Mouse (Mus musculus): ENCODE measurements at regions not wholly inside any gene's neighbourhood (a gene's known extent, or its start where the extent isn't known, plus 50 kb on each side); places are given as distances from the start of the nearest gene placed in this dataset.

DNA sequence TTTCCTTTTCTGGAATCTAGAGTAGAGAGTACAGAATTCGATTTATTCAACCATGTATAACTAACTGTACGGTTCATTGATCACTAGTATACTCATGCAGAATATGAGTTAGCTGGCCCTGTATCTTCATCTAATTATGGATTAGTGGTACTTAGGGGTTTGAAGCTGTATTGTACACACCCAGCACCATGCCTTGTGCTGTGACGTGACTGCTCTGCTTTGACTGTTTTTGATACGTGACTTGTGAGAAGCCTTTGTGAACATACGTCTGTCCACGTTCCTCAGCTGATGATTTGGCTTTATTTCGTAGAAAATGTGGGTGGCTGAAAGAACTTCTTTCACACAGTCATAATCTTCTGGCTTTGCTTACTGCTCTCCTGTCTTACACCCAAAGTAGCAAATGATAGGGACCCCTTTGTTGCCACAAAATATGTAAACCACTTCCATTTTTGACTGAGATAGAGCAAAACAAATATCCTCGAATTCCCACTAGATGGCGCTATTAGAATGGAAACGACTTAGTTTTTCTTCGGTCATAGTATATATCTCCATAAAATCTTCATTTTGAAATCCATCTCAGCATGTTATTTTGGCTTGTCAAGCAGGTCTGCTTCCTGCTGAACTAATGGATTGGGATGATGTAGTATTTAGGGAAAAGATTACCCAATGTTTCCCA is 102.0 kb upstream of the Cwc22 start:
- DNase-seq: peak; percentile 25 to 72
- H3K4me1 ChIP-seq (ENCODE audit: control insufficient read depth, insufficient read depth, low read length): no peaks in the 10 kb centered on the region
- peak; percentile 46; the same call in 1 of the 2 replicates for TF ChIP-seq CTCF (IDR thresholded peaks at IDR 0.05; ENCODE audit: borderline replicate concordance, insufficient read depth, low read depth, low read length)
- TF ChIP-seq POLR2A (IDR thresholded peaks at IDR 0.05; ENCODE audit: borderline replicate concordance, insufficient read depth, low read length): no peak
- 21% methylated on average over 11 of the region's 11 CpGs for WGBS
- no peak overlapping the region; the same call in 1 of the 2 replicates for H3K27ac ChIP-seq (ENCODE audit: insufficient read depth, low read length)
- H3K27me3 ChIP-seq (ENCODE audit: control insufficient read depth, insufficient read depth, low read length): no peaks in the 10 kb centered on the region
- peak overlapping the region; percentile 61 for H3K4me3 ChIP-seq (replicated peaks; ENCODE audit: insufficient read depth, low read depth, low read length)

DNA sequence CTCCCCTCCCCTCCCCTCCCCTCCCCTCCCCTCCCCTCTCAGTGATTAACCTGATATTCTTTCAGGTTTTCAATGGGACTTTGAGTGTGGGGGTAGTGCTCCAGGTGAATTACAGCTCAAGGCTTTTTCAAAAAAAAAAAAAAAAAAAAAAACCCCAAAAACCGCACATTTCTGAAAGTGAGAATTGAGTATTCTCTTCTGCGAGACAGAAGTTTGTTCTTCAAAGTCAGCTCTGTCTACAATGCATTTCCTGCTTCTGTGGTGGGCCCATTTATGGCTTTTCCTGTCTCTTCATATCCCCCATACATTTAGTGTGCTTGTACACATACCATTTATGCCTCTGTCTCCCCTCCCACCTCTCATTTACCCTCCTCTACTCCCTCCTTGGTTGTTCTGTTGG is 81.1 kb upstream of the Cwc22 start:
- Histone ChIP-seq H3K4me1 (ENCODE audit: control insufficient read depth, insufficient read depth, low read length) (no peaks in the 10 kb centered on the region), H3K27ac (ENCODE audit: insufficient read depth, low read length) (no peak overlapping the region), H3K27me3 (ENCODE audit: control insufficient read depth, insufficient read depth, low read length) (no peaks in the 10 kb centered on the region), H3K4me3 (replicated peaks; ENCODE audit: insufficient read depth, low read depth, low read length) (no peak overlapping the region)
- TF ChIP-seq POLR2A (IDR thresholded peaks at IDR 0.05; ENCODE audit: borderline replicate concordance, insufficient read depth, low read length): no peak
- no peak for TF ChIP-seq CTCF (IDR thresholded peaks at IDR 0.05; ENCODE audit: borderline replicate concordance, insufficient read depth, low read depth, low read length)
- no peak for DNase-seq
- WGBS: 92% methylated on average over 2 of the region's 2 CpGs

DNA sequence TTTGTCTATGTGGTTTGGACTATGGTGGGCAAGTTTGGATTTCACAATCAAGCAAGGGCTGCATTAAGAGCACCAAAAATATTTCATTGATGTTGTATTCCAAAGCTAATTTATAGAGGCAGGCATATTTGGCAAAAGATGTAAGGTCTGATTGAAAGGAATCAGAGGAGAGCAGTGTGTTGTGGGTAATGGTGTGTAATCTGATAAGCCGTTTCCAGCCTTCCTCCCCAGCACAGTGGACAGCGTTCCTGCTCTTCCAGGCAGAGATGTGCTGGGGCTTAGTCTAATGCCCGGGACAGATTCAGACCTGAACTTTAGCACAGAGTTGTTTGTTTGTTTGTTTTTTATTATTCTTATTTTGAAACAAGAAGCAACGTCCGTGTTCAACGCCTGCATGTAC is 80.6 kb upstream of the Cwc22 start:
- 75% methylated on average over 6 of the region's 6 CpGs for WGBS

DNA sequence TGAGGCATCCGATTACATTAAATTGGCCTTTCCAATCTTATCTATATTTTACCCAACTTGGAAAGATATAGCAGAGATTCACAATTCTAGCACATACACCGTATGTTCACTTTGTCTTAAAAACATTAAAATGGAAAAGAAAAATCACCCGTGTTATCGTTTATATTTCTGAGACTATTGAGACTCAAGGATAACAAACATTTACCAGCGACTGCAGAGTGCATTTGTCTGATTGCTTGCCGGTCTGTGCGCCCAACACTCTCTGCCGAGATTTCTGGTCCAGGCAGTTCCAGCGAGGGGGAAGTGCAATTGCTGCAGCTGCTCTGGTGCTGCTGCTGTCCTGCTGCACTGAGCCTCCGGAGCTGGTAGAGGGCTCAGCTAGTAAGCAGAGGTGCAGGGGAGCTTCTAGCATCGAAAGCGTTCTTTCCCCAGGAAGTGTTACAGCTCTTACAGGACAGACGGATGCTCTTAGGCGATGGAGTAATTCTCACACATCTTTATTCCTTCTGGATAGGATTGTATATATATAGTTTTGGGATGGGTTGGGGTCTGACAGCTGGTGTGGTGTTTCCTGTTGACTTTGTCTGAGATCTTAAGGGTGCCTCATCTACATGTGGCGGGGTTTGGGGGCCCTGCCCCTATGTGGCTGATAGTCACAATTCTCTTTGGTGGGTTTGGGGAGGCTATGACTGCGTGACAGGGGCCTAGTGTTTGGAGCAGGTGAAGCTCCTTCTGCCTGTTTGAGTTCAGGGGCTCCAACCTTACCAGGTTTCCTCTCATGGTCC is 79.7 kb upstream of the Cwc22 start:
- 73% methylated on average over 16 of the region's 16 CpGs for WGBS
- H3K4me1 ChIP-seq (ENCODE audit: control insufficient read depth, insufficient read depth, low read length): no peaks in the 10 kb centered on the region
- no peak for DNase-seq
- H3K27me3 ChIP-seq (ENCODE audit: control insufficient read depth, insufficient read depth, low read length): no peaks in the 10 kb centered on the region
- no peak overlapping the region for H3K27ac ChIP-seq (ENCODE audit: insufficient read depth, low read length)
- TF ChIP-seq POLR2A (IDR thresholded peaks at IDR 0.05; ENCODE audit: borderline replicate concordance, insufficient read depth, low read length) (no peak), CTCF (IDR thresholded peaks at IDR 0.05; ENCODE audit: borderline replicate concordance, insufficient read depth, low read depth, low read length) (no peak)
- no peak overlapping the region for H3K4me3 ChIP-seq (replicated peaks; ENCODE audit: insufficient read depth, low read depth, low read length)

More for the DNA sequence above, 80.6 kb upstream of the Cwc22 start:
- Histone ChIP-seq H3K27me3 (ENCODE audit: control insufficient read depth, insufficient read depth, low read length) (no peaks in the 10 kb centered on the region), H3K4me3 (replicated peaks; ENCODE audit: insufficient read depth, low read depth, low read length) (no peak overlapping the region), H3K4me1 (ENCODE audit: control insufficient read depth, insufficient read depth, low read length) (no peaks in the 10 kb centered on the region), H3K27ac (ENCODE audit: insufficient read depth, low read length) (no peak overlapping the region)
- DNase-seq: no peak
- TF ChIP-seq CTCF (IDR thresholded peaks at IDR 0.05; ENCODE audit: borderline replicate concordance, insufficient read depth, low read depth, low read length) (no peak), POLR2A (IDR thresholded peaks at IDR 0.05; ENCODE audit: borderline replicate concordance, insufficient read depth, low read length) (no peak)

DNA sequence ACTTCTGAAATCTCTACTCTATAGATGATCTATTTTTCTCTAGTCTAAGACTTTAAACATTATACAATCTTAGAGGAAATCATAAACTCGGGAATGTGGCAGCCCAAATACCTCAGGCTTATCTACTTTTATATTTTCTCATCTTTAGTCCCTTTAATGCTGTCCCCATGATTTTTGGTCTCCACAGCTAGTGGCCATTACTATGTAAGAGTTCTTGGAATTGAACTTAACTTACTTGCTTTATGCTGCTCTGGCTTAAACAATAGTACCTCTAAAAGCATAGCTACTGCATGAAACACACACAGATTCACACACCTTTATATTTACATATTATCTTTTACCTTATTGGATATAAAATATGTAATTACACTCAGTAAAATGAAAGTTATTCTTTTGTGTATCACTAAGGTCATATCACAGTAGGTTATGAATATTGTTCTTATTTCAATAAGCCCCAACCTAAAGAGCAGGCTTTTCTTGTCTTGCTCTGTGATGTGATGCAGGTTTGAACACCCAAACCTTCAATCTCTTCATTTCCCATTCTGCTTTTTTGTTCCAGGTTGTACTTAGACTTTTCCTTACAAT is 78.9 kb upstream of the Cwc22 start:
- no peaks in the 10 kb centered on the region for H3K27me3 ChIP-seq (ENCODE audit: control insufficient read depth, insufficient read depth, low read length)
- no peak for TF ChIP-seq CTCF (IDR thresholded peaks at IDR 0.05; ENCODE audit: borderline replicate concordance, insufficient read depth, low read depth, low read length)
- no peak for TF ChIP-seq POLR2A (IDR thresholded peaks at IDR 0.05; ENCODE audit: borderline replicate concordance, insufficient read depth, low read length)
- no peak overlapping the region for H3K27ac ChIP-seq (ENCODE audit: insufficient read depth, low read length)
- 90% methylated on average over 1 of the region's 1 CpGs for WGBS
- no peak overlapping the region for H3K4me3 ChIP-seq (replicated peaks; ENCODE audit: insufficient read depth, low read depth, low read length)
- no peak for DNase-seq
- no peaks in the 10 kb centered on the region for H3K4me1 ChIP-seq (ENCODE audit: control insufficient read depth, insufficient read depth, low read length)

DNA sequence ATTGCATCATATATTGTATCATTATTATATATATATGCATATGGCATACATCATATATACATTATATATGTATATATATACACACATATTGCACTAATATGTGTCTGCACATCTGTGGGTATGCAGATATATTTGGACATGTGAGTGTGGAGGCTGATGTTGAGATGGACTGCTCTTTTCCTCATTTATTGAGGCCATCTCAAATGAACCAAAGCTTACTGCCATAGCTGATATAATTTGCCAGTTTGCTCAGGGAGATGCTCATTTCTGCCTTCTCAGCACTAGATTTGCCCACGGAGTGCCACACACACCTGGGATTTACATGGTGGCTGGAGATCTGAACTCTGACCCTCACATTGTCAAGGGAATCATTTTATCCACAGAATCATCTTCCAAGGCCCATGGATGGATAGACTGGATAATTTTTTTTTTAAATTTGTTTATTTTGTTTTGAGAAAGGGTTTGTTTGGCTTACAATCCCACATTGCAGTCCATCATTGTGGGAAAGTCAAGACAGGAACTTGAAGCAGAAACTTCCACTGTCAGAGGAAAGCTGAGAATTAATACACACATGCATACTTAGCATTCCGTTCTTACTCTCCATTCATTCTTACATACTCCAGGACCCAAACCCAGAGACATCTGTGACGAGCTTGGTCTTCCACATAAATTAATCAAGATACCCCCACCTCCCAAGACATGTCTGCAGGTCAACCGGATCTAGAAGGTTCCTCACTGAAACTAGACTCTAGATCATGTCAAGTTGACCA is 77.9 kb upstream of the Cwc22 start:
- H3K4me3 ChIP-seq (replicated peaks; ENCODE audit: insufficient read depth, low read depth, low read length): no peak overlapping the region
- no peaks in the 10 kb centered on the region for H3K27me3 ChIP-seq (ENCODE audit: control insufficient read depth, insufficient read depth, low read length)
- DNase-seq: no peak
- TF ChIP-seq CTCF (IDR thresholded peaks at IDR 0.05; ENCODE audit: borderline replicate concordance, insufficient read depth, low read depth, low read length): no peak
- no peak for TF ChIP-seq POLR2A (IDR thresholded peaks at IDR 0.05; ENCODE audit: borderline replicate concordance, insufficient read depth, low read length)
- no peak overlapping the region for H3K27ac ChIP-seq (ENCODE audit: insufficient read depth, low read length)
- WGBS: 77% methylated on average over 4 of the region's 4 CpGs
- H3K4me1 ChIP-seq (ENCODE audit: control insufficient read depth, insufficient read depth, low read length): no peaks in the 10 kb centered on the region

DNA sequence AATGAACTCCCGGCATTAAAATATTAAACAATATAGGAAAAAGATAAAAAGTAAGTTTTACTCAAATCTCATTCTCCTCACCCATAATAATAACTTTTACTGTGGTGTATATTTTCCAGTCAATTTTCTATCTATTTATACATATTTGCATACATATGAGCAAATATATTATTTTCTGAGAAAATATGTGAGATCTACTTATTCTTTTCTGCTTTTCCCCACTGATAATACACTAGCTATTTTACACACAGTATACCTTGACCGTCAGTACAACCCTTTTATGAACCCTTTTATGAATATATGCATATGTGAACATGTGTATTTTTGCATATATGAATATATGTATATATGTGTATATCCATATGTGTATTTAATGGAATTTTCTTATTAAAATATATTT is 77.2 kb upstream of the Cwc22 start:
- DNase-seq: no peak
- 94% methylated on average over 2 of the region's 2 CpGs for WGBS
- Histone ChIP-seq H3K4me1 (ENCODE audit: control insufficient read depth, insufficient read depth, low read length) (no peaks in the 10 kb centered on the region), H3K27me3 (ENCODE audit: control insufficient read depth, insufficient read depth, low read length) (no peaks in the 10 kb centered on the region), H3K27ac (ENCODE audit: insufficient read depth, low read length) (no peak overlapping the region), H3K4me3 (replicated peaks; ENCODE audit: insufficient read depth, low read depth, low read length) (no peak overlapping the region)
- TF ChIP-seq POLR2A (IDR thresholded peaks at IDR 0.05; ENCODE audit: borderline replicate concordance, insufficient read depth, low read length) (no peak), CTCF (IDR thresholded peaks at IDR 0.05; ENCODE audit: borderline replicate concordance, insufficient read depth, low read depth, low read length) (no peak)
